Mouse (Mus musculus) heart, postnatal 14 days (tissue): ENCODE results near the gene Trim59. TPM values are rescaled to one million over a fixed set of nuclear protein-coding genes. Genes with fewer than 3 reads are reported as not detected.

ENCODE experiments used
- DNase-seq, 2 experiments: peaks; one replicate each; pipeline ENCODE4 v3.0.0; 2021 to 2022
- intact Hi-C: fragments of 180-260 bp; cut with DNase I; formaldehyde crosslinking; loops from one replicate; pipeline ENCODE4 v1.15.1; 2025
- microRNA-seq, 2 experiments: library from miRNA; unstranded; fragments of <30 nt; microRNA quantifications; one replicate each; pipeline ENCODE4 v1.2.0; 2021 to 2022
- total RNA-seq, 2 experiments: library from RNA; stranded (reverse); gene quantifications; 2 replicates each; pipeline ENCODE4 v1.2.3; 2021

The Trim59 gene
- total RNA-seq, 2 experiments from 2014 or later = 5.7 to 8.7 TPM

DNA sequence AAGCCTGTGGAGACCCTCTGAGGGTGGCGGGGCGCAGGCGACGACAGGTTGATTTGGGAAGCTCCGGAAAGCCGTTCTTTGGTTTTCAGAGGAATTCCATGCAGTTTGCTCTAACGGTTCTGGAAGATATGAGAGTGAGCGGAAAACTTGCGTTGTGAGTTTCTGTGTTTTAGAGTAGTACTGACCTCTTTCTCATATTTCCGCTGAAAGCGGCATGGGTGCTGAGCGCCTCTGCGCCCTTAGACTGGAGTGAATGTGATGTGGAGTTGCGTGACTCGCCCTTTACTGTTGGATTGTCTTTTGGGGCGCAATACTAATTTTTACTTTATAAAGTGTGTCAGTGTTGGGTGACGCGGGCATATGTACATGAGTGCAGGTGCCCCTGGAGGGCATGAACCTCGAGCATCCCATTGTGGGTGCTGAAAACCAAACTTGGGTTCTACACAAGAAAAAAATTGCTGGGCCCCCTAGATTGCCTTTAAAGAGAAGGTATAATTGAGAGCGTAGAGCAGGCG, 38.3 kb downstream of the Trim59 start:
- intact Hi-C loops = loop anchor here (2.0 kb wide), 1 partner anchor 34 kb away; no protein-coding TSS in a partner anchor
- no peak for DNase-seq

DNA sequence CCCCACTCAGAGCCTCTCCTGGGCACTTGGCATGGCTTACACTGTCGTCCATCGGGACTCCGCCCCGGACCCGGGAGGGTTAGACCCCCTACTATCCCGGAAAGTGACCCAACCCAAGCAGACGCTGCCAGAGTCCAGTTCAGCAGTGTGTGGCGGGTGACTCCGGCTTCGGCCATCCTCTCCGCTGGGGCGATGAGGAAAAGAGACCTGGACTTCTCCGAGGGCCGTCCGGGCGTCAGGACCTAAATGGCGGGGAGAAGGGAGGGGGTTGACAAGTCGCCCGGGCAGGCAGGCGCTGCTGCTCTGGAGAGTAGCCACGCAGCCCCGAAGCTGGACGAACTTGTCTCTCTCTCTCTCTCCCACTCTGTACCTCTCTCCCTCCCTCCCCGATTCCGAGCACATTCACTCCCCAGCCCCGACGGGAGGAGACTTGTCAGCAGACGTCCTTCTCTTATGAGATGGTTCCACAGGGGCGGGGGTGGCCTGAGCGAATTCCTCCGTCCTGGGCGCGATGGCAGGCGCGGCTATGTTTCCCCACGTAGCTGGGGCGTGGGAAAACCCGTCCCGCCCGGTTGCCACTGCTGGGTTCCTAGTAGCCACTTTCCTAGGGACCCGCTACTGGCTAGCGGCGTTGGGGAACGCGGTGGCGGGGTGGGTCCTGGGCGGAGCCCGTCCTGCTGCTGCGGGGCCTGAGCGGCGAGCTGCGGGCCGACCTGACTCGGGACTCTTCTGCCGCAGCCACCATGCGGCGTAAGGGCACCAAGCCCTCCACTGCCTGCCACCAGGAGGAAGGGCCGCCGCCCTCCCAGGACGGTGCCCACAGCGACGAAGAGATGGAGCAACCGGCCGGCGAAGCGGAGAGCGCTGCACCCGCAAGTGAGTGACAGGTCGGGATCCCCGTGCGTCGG, 39.0 kb downstream of the Trim59 start:
- peak; percentile 63 to 67 for DNase-seq
- intact Hi-C loops = loop anchor here (2.0 kb wide), 1 partner anchor 35 kb away; no protein-coding TSS in a partner anchor

DNA sequence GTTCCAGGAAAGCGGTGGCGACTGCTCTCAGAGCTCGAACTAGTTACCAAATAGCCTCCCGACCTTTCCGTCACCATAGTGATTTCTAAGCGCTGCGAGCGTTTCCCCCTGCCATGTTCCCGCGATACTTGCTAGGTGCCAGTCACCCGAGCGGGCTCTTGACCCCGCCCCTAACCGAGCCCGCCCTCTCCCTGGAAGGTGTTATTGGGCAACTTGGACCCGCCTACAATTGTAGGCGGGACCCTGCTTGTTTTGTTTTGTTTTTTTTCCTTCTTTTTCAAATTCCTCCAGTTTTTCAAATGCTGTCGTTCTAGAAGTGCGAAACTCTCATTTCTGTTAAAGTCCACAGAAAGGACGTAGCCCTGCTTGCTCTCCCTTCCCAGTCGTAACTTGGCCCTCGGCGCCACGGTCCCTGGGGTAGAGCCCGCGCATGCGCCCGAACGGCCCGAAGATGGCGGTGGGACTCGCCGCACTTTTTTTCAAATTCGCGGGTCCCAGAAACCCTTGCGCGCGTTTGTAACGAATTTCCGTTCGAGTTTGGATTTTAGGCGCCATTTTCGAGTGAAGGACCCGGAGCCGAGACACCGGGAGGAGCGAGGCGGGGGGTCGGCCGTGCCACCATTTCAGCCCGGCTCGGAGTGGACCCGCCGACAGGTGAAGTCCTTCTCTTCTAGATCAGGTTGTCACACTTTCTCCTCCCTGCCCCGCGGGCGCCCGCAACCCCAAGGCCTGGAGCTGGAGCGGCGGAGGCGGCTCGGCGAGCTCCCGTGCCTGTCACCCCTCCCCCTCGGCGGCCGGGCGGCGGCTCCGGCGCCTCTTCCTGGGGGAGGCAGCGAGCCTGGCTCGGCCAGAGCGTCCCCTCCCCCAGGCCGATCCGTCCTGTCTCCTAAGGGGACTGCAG, 39.9 kb downstream of the Trim59 start, which contains the start of the genes Ift80 and Smc4:
Ift80 (minus strand) TSS at position 134 of the 901 bp plus-strand sequence.
Smc4 (plus strand) TSS at position 302 of the 901 bp plus-strand sequence.
- peak; percentile 94 to 96 for DNase-seq
- intact Hi-C loops = no loop called here

DNA sequence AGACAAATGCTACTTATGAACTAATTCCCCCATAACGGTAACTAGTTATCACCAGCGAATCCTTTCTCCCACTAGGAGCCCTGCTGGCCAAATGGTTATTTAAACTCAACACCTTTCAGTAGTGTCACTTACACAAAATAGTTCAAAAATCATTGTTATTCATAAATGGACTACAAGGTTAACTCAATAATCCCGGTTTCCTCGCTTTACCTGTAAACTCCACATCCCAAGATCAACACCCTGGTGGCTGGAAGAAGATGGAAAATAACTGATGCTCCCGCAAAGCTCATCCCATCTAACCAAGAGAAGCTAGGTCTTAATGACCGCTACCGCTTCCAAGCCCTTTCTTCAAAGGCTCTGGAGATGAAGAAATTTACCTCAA, 40.5 kb downstream of the Trim59 start:
- no peak for DNase-seq
- intact Hi-C loops = no loop called here

DNA sequence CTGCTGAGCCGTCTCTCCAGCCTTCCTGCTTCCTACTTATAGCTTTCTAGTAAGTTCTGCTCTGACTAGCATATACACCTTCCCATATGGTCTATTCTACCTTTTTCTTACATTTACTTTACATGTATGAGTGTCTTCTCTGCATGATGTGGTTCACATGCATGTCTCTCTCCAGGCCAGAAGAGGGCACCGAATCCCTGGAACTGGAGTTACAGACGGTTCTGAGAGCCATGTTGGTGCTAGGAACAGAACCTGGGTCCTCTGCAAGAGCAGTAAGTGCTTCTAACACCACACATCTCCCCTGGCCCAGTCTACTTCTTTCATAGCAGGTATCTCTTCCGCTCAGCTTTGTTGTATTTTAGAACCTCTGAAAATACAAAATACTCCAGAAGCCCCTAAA, 41.8 kb downstream of the Trim59 start:
- DNase-seq = no peak
- intact Hi-C loops = no loop called here

DNA sequence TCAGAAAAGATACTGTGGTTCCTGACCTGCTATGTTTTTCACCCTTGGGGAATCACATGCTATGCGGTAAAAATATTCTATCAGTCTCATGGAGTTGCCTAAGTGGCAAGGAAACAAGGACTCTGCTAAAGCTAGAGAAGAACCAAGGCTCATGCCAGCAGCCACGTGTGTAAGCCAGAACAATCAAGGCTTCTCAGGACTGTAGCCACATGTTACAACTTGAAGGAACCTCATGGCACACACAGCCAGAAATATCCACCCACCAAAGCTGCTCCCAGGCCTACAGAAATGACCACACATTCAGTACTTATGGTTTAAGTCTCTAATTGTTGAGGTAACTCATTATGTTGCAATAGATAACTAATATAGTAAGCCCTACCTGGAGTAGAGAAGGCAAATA, 58.0 kb downstream of the Trim59 start:
- no peak for DNase-seq
- intact Hi-C loops = no loop called here

Small RNA genes within 50 kb of the gene (microRNA-seq; reads per million reads assigned to microRNA genes)
- gene Mir15b (461 to 6,365 reads per million in 2 experiments), gene Mir16-2 (40.9 to 134 reads per million in 2 experiments)

Other genes with a start within 250 kb of the Trim59 start
- 1 to 10 TPM; 1.1 to 1.3 TPM for gene 1110032F04Rik, start 175.2 kb downstream of the Trim59 start, total RNA-seq
- 1 to 10 TPM; 7.8 to 8.0 TPM for gene Ift80, start 40.2 kb downstream of the Trim59 start, total RNA-seq
- 10 to 100 TPM; 25.9 to 31.1 TPM for gene Smc4, start 40.0 kb downstream of the Trim59 start, total RNA-seq
- gene Kpna4, start 82.4 kb upstream of the Trim59 start, total RNA-seq = 10 to 100 TPM; 65.2 to 68.3 TPM
- not detected for gene Arl14, start 177.7 kb upstream of the Trim59 start, total RNA-seq